Mouse (Mus musculus) liver, postnatal 0 days (tissue): ENCODE measurements at regions not wholly inside any gene's neighbourhood (a gene's known extent, or its start where the extent isn't known, plus 50 kb on each side); places are given as distances from the start of the nearest gene placed in this dataset.

Experiments used
- ATAC-seq: fragments of 200-750 bp; cut with Nextera tagmentation; 2 replicates; pipeline ENCODE4 v1.8.0; 2017; ENCODE audit warnings: mild to moderate bottlenecking, moderate library complexity
- DNase-seq: peaks from one replicate; pipeline ENCODE4 v3.0.0-alpha.2; 2016
- H3K27ac ChIP-seq: fragments of 300-500 bp; sonication (generic); 2 replicates; pipeline ENCODE4 v1.5.1; 2014; ENCODE audit warnings: antibody characterized with exemption, moderate library complexity, mild to moderate bottlenecking, low read depth
- H3K27me3 ChIP-seq: fragments of 300-500 bp; sonication (generic); 2 replicates; pipeline ENCODE4 v1.6.1; 2014; ENCODE audit warnings: low read length, control low read depth, mixed read lengths; ENCODE audit not compliant: insufficient read depth
- H3K36me3 ChIP-seq: fragments of 300-500 bp; sonication (generic); replicated peaks from 2 replicates; pipeline ENCODE4 v1.6.1; 2014; ENCODE audit warnings: mild to moderate bottlenecking, control low read depth, low read length, moderate library complexity, mixed read lengths; ENCODE audit not compliant: insufficient read depth
- H3K4me1 ChIP-seq: fragments of 300-500 bp; sonication (generic); 2 replicates; pipeline ENCODE4 v1.6.1; 2014; ENCODE audit warnings: antibody characterized with exemption, mild to moderate bottlenecking, control low read depth; ENCODE audit not compliant: insufficient read depth
- H3K4me2 ChIP-seq: fragments of 300-500 bp; sonication (generic); 2 replicates; pipeline ENCODE4 v1.6.1; 2014; ENCODE audit warnings: low read depth, mild to moderate bottlenecking, low read length, moderate library complexity, mixed read lengths
- H3K4me3 ChIP-seq: fragments of 300-500 bp; sonication (generic); 2 replicates; pipeline ENCODE4 v1.5.1; 2014; ENCODE audit warnings: low read depth, low read length
- H3K9ac ChIP-seq: fragments of 300-500 bp; sonication (generic); replicated peaks from 2 replicates; pipeline ENCODE4 v1.6.1; 2014; ENCODE audit warnings: mild to moderate bottlenecking, moderate library complexity
- H3K9me3 ChIP-seq: fragments of 300-500 bp; sonication (generic); 2 replicates; pipeline ENCODE4 v1.6.1; 2016; ENCODE audit warnings: mild to moderate bottlenecking, control low read depth, low read length, mixed read lengths
- CTCF ChIP-seq: sonication (generic); IDR thresholded peaks from 2 replicates; pipeline ENCODE4 v1.5.1; 2016; ENCODE audit warnings: antibody characterized with exemption, low read depth
- EP300 ChIP-seq: IDR thresholded peaks from 2 replicates; pipeline ENCODE4 v1.6.1; 2016; ENCODE audit warnings: antibody characterized with exemption, low read depth, mild to moderate bottlenecking
- WGBS: fragments of 180-500 bp; shearing (Covaris S2); extraction: QIAGEN DNeasy Blood & Tissue Kit; methylation state at CpG from one replicate; pipeline ENCODE4 v1.1.7; 2014; ENCODE audit not compliant: insufficient replicate concordance; 5-methylcytosine and 5-hydroxymethylcytosine counted together

DNA sequence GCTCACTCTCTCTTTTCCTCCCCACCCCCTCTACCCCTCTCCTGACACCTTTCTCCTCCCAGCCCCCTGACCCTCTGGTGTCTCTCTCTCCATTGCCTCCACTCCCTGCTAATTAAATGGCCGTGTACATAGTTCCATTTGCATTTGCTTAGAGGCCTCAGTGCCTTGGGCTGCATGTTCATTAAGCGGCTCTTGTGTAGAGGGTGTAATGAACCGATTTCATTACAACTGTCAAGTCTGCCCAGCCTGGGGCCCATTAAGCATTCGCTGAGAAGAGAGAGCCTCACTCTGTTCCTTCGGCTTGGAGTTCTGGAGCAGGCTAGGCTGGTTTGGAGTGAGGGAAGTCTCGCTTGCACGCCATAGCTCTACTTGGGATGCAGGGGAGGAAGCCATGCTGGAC lies 376.4 kb downstream of the Ptpru start:
- no peak for ATAC-seq
- no peak for DNase-seq
- no peak for TF ChIP-seq CTCF
- H3K4me3 ChIP-seq = no peak overlapping the region
- H3K9me3 ChIP-seq = no peaks in the 10 kb centered on the region; the same call in 1 of the 2 replicates
- no peak overlapping the region for H3K9ac ChIP-seq
- no peak overlapping the region for H3K4me2 ChIP-seq
- 61% methylated on average over 7 of the region's 7 CpGs for WGBS
- no peaks in the 10 kb centered on the region for H3K4me1 ChIP-seq
- no peaks in the 10 kb centered on the region for H3K36me3 ChIP-seq
- H3K27me3 ChIP-seq = no peaks in the 10 kb centered on the region
- no peak overlapping the region for H3K27ac ChIP-seq

GRCm38 (mm10) chr4:131475023-131475422 lies 363.1 kb downstream of the Ptpru start:
- DNase-seq = no peak
- 70% methylated on average over 6 of the region's 6 CpGs for WGBS

GRCm38 (mm10) chr4:131478923-131479322 lies 359.2 kb downstream of the Ptpru start:
- WGBS = 63% methylated on average over 9 of the region's 9 CpGs
- H3K27me3 ChIP-seq = no peaks in the 10 kb centered on the region
- ATAC-seq (no peak), DNase-seq (no peak)
- H3K9ac ChIP-seq = no peak overlapping the region
- TF ChIP-seq EP300 = no peak
- TF ChIP-seq CTCF = no peak
- H3K36me3 ChIP-seq = no peaks in the 10 kb centered on the region
- H3K4me1 ChIP-seq = no peaks in the 10 kb centered on the region
- no peak overlapping the region for H3K4me3 ChIP-seq
- H3K4me2 ChIP-seq = no peak overlapping the region
- no peaks in the 10 kb centered on the region for H3K9me3 ChIP-seq
- no peak overlapping the region for H3K27ac ChIP-seq

More at GRCm38 (mm10) chr4:131475023-131475422, 363.1 kb downstream of the Ptpru start:
- H3K36me3 ChIP-seq = no peaks in the 10 kb centered on the region
- H3K27ac ChIP-seq = no peak overlapping the region
- H3K4me2 ChIP-seq = no peak overlapping the region
- H3K9me3 ChIP-seq = no peaks in the 10 kb centered on the region
- no peak overlapping the region for H3K9ac ChIP-seq
- no peak for ATAC-seq
- TF ChIP-seq EP300 (no peak), CTCF (no peak)
- H3K27me3 ChIP-seq = no peaks in the 10 kb centered on the region
- no peak overlapping the region for H3K4me3 ChIP-seq
- H3K4me1 ChIP-seq = no peaks in the 10 kb centered on the region

DNA sequence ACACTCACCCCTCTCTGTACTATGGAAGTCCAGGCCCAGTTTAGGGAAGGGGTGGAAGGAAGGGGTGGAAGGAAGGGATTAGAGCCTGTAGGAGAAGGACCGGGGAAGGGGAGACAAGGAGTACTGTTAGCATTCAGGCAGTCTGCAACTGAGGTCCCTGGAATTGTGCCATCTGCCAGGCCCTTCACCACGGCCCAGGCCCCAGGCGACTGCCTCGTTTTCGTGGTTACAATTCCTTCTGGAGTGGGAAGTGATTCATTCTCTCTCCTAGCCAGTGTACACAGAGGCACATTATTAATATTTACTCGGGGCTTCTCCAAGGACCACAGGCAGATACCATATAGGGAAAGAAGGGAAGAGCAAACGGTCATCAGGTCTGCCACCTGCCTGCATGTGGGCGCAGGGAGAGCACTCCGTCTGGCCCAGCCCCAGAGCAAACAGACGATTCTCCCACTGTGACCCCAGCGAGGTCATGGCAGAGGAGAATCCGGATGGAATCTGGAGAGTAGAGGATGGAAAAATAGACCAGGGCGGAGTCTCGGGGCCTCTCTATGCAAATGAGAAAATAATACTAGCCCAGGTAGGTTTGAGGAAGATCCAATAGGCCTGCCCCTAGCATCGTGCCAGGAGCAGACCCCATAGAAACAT lies 354.0 kb downstream of the Ptpru start:
- TF ChIP-seq EP300 (no peak), CTCF (no peak)
- DNase-seq = no peak
- 47% methylated on average over 15 of the region's 15 CpGs for WGBS
- Histone ChIP-seq H3K9ac (no peak overlapping the region), H3K27me3 (no peaks in the 10 kb centered on the region), H3K9me3 (no peaks in the 10 kb centered on the region), H3K4me3 (no peak overlapping the region), H3K4me2 (no peak overlapping the region), H3K27ac (no peak overlapping the region), H3K4me1 (no peaks in the 10 kb centered on the region), H3K36me3 (no peaks in the 10 kb centered on the region)
- no peak for ATAC-seq

DNA sequence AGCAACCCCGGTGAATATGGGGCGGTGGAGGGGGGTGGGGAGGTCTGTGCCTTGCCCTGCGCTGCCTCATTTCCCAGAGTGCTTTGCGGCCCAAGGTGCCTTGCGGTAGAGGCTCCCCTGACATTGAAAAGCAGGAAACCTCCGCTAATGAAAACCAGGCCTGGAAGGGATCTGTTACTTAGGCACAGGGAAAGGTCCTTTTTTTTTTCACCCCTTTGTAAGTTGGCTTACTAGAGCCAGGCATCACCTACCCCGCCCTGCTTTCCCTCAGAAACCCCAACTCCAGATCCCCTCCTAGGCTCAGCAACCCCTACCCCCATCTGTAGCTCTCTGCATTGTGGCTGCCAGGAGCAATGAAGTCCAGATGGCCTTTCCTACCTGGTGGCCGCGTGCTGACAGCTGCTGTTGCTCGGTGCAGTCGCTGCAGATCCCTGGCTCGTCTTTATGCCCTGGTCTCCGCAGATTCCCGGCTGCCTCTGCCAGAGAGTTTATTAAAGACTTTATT lies 353.4 kb downstream of the Ptpru start:
- Histone ChIP-seq H3K36me3 (no peaks in the 10 kb centered on the region), H3K4me3 (no peak overlapping the region), H3K4me2 (no peak overlapping the region), H3K27me3 (no peaks in the 10 kb centered on the region), H3K9ac (no peak overlapping the region), H3K9me3 (no peaks in the 10 kb centered on the region), H3K4me1 (no peaks in the 10 kb centered on the region), H3K27ac (no peak overlapping the region)
- 42% methylated on average over 14 of the region's 14 CpGs for WGBS
- DNase-seq (no peak), ATAC-seq (no peak)
- TF ChIP-seq EP300 (no peak), CTCF (no peak)

DNA sequence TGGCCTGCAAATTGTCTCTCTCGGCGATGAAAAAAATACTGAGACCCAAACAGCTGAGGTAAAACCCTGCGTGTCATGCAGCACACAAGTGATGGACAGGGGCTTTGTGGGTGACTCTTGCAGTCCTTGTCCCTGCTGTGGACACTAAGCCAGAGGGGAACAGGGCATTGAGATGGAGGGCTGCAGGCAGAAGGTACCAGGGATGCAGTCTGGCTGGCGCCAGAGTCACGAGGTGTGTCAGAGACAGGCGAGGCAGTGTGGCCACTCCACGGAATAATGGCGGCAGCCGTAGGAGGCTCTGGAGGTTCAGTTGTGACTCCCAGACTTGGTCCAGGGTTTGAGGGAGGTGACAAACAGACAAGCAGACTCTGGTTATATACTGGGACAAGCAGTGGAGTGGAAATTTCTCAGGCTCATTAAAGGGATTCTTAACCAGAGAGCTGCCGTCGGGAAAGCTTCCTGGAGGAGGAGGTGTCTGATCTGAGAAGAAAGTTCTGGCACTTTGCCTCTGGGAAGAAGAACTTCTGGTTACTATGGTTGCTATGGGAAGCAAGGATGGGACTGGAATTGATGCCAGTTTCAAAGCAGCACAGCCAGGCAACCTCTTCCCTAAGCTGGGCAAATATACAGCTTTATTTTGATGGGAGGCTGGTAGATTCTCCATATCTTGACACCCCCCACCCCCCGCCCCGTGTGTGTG lies 352.8 kb downstream of the Ptpru start:
- Histone ChIP-seq H3K4me2 (no peak overlapping the region), H3K4me3 (no peak overlapping the region), H3K36me3 (no peaks in the 10 kb centered on the region), H3K27me3 (no peaks in the 10 kb centered on the region), H3K27ac (no peak overlapping the region), H3K9ac (no peak overlapping the region), H3K9me3 (no peaks in the 10 kb centered on the region), H3K4me1 (no peaks in the 10 kb centered on the region)
- DNase-seq (no peak), ATAC-seq (no peak)
- 81% methylated on average over 13 of the region's 13 CpGs for WGBS
- no peak for TF ChIP-seq CTCF
- TF ChIP-seq EP300 = no peak
